Mouse (Mus musculus): ENCODE measurements at regions not wholly inside any gene's neighbourhood (a gene's known extent, or its start where the extent isn't known, plus 50 kb on each side); places are given as distances from the start of the nearest gene placed in this dataset.
A peak's percentile ranks its signal among the peaks of the same experiment; 100 is the strongest.

- Histone ChIP-seq H3K9ac (ENCODE audit: low read length) (no peak overlapping the region), H3K4me2 (no peak overlapping the region), H3K4me1 (ENCODE audit: control insufficient read depth, insufficient read depth, low read length) (no peaks in the 10 kb centered on the region), H3K27me3 (ENCODE audit: control insufficient read depth, insufficient read depth, low read length) (no peaks in the 10 kb centered on the region; the same call in 1 of the 2 replicates), H3K27ac (ENCODE audit: low read depth, low read length) (no peak overlapping the region), H3K36me3 (ENCODE audit: control insufficient read depth, insufficient read depth, low read length) (no peaks in the 10 kb centered on the region), H3K4me3 (ENCODE audit: low read depth, low read length) (no peak overlapping the region), H3K9me3 (ENCODE audit: control insufficient read depth, low read length) (no peaks in the 10 kb centered on the region)
- ATAC-seq (ENCODE audit: low FRiP score): no peak
- DNase-seq (ENCODE audit: low spot score, missing footprints): peak; percentile 59
- WGBS: 61% methylated on average over 1 of the region's 1 CpGs
Measured at GRCm38 (mm10) chr13:59934093-59934492, 111.1 kb upstream of the Tut7 start.

GRCm38 (mm10) chr13:59927379-59928111 lies 104.6 kb upstream of the Tut7 start:
- Histone ChIP-seq H3K4me2 (no peak overlapping the region), H3K9ac (ENCODE audit: low read length) (no peak overlapping the region)
- DNase-seq (ENCODE audit: low spot score, missing footprints): peak; percentile 75

GRCm38 (mm10) chr13:59925845-59926481 lies 103.0 kb upstream of the Tut7 start:
- Histone ChIP-seq H3K4me3 (ENCODE audit: low read depth, low read length) (no peak overlapping the region), H3K4me2 (no peak overlapping the region), H3K27me3 (ENCODE audit: control insufficient read depth, insufficient read depth, low read length) (no peaks in the 10 kb centered on the region), H3K9me3 (ENCODE audit: control insufficient read depth, low read length) (no peaks in the 10 kb centered on the region), H3K9ac (ENCODE audit: low read length) (no peak overlapping the region), H3K4me1 (ENCODE audit: control insufficient read depth, insufficient read depth, low read length) (no peaks in the 10 kb centered on the region), H3K27ac (ENCODE audit: low read depth, low read length) (no peak overlapping the region), H3K36me3 (ENCODE audit: control insufficient read depth, insufficient read depth, low read length) (no peaks in the 10 kb centered on the region)
- 78% methylated on average over 9 of the region's 9 CpGs for WGBS
- ATAC-seq (ENCODE audit: low FRiP score): no peak
- peak; percentile 57 for DNase-seq (ENCODE audit: low spot score, missing footprints)

More at GRCm38 (mm10) chr13:59927379-59928111, 104.6 kb upstream of the Tut7 start:
- H3K27ac ChIP-seq (ENCODE audit: low read depth, low read length): no peak overlapping the region
- 69% methylated on average over 12 of the region's 12 CpGs for WGBS
- H3K36me3 ChIP-seq (ENCODE audit: control insufficient read depth, insufficient read depth, low read length): no peaks in the 10 kb centered on the region
- H3K4me3 ChIP-seq (ENCODE audit: low read depth, low read length): no peak overlapping the region
- peak; percentile 40; the same call in 1 of the 2 replicates for ATAC-seq (ENCODE audit: low FRiP score)
- H3K9me3 ChIP-seq (ENCODE audit: control insufficient read depth, low read length): no peaks in the 10 kb centered on the region
- no peaks in the 10 kb centered on the region for H3K4me1 ChIP-seq (ENCODE audit: control insufficient read depth, insufficient read depth, low read length)
- no peaks in the 10 kb centered on the region for H3K27me3 ChIP-seq (ENCODE audit: control insufficient read depth, insufficient read depth, low read length)

GRCm38 (mm10) chr13:59917185-59917584 lies 94.2 kb upstream of the Tut7 start:
- H3K4me3 ChIP-seq (ENCODE audit: low read depth, low read length): no peak overlapping the region
- H3K36me3 ChIP-seq (ENCODE audit: control insufficient read depth, insufficient read depth, low read length): no peaks in the 10 kb centered on the region
- H3K9ac ChIP-seq (ENCODE audit: low read length): no peak overlapping the region
- 94% methylated on average over 5 of the region's 5 CpGs for WGBS
- H3K4me2 ChIP-seq: no peak overlapping the region
- peak; percentile 35 for DNase-seq (ENCODE audit: low spot score, missing footprints)
- no peak for ATAC-seq (ENCODE audit: low FRiP score)
- no peaks in the 10 kb centered on the region for H3K9me3 ChIP-seq (ENCODE audit: control insufficient read depth, low read length)
- no peaks in the 10 kb centered on the region for H3K27me3 ChIP-seq (ENCODE audit: control insufficient read depth, insufficient read depth, low read length)
- no peaks in the 10 kb centered on the region for H3K4me1 ChIP-seq (ENCODE audit: control insufficient read depth, insufficient read depth, low read length)
- H3K27ac ChIP-seq (ENCODE audit: low read depth, low read length): no peak overlapping the region

GRCm38 (mm10) chr13:59916166-59917044 lies 93.5 kb upstream of the Tut7 start:
- H3K27ac ChIP-seq (ENCODE audit: low read depth, low read length): no peak overlapping the region
- DNase-seq (ENCODE audit: low spot score, missing footprints): peak; percentile 10
- no peak overlapping the region for H3K4me2 ChIP-seq
- H3K36me3 ChIP-seq (ENCODE audit: control insufficient read depth, insufficient read depth, low read length): no peaks in the 10 kb centered on the region
- WGBS: 88% methylated on average over 22 of the region's 22 CpGs
- no peaks in the 10 kb centered on the region for H3K9me3 ChIP-seq (ENCODE audit: control insufficient read depth, low read length)
- H3K27me3 ChIP-seq (ENCODE audit: control insufficient read depth, insufficient read depth, low read length): no peaks in the 10 kb centered on the region
- no peak overlapping the region for H3K4me3 ChIP-seq (ENCODE audit: low read depth, low read length)
- H3K9ac ChIP-seq (ENCODE audit: low read length): no peak overlapping the region
- H3K4me1 ChIP-seq (ENCODE audit: control insufficient read depth, insufficient read depth, low read length): no peaks in the 10 kb centered on the region
- no peak for ATAC-seq (ENCODE audit: low FRiP score)

GRCm38 (mm10) chr13:59915734-59916133 lies 92.8 kb upstream of the Tut7 start:
- 85% methylated on average over 7 of the region's 7 CpGs for WGBS
- no peak overlapping the region for H3K4me2 ChIP-seq
- no peak overlapping the region for H3K9ac ChIP-seq (ENCODE audit: low read length)
- no peaks in the 10 kb centered on the region for H3K27me3 ChIP-seq (ENCODE audit: control insufficient read depth, insufficient read depth, low read length)
- no peaks in the 10 kb centered on the region for H3K9me3 ChIP-seq (ENCODE audit: control insufficient read depth, low read length)
- peaks cover 2% of the 10 kb centered on the region; the same call in 1 of the 2 replicates for H3K4me1 ChIP-seq (ENCODE audit: control insufficient read depth, insufficient read depth, low read length)
- H3K36me3 ChIP-seq (ENCODE audit: control insufficient read depth, insufficient read depth, low read length): no peaks in the 10 kb centered on the region
- no peak overlapping the region for H3K4me3 ChIP-seq (ENCODE audit: low read depth, low read length)
- ATAC-seq (ENCODE audit: low FRiP score) (no peak), DNase-seq (ENCODE audit: low spot score, missing footprints) (peak; percentile 64)
- H3K27ac ChIP-seq (ENCODE audit: low read depth, low read length): no peak overlapping the region

GRCm38 (mm10) chr13:59910179-59911071 lies 87.5 kb upstream of the Tut7 start:
- Histone ChIP-seq H3K4me3 (ENCODE audit: low read depth, low read length) (no peak overlapping the region), H3K9ac (ENCODE audit: low read length) (no peak overlapping the region), H3K9me3 (ENCODE audit: control insufficient read depth, low read length) (no peaks in the 10 kb centered on the region; the same call in 1 of the 2 replicates), H3K36me3 (ENCODE audit: control insufficient read depth, insufficient read depth, low read length) (no peaks in the 10 kb centered on the region), H3K4me2 (no peak overlapping the region), H3K4me1 (ENCODE audit: control insufficient read depth, insufficient read depth, low read length) (peaks cover 8% of the 10 kb centered on the region), H3K27ac (ENCODE audit: low read depth, low read length) (peak overlapping the region; percentile 21; the same call in 1 of the 2 replicates), H3K27me3 (ENCODE audit: control insufficient read depth, insufficient read depth, low read length) (no peaks in the 10 kb centered on the region)
- 13% methylated on average over 8 of the region's 8 CpGs for WGBS
- peak; percentile 82 for DNase-seq (ENCODE audit: low spot score, missing footprints)
- 0 out of 2 replicates have a peak, but pooled peaks have one; percentile 30 for ATAC-seq (ENCODE audit: low FRiP score)

GRCm38 (mm10) chr13:59909400-59909799 lies 86.5 kb upstream of the Tut7 start:
- H3K27me3 ChIP-seq (ENCODE audit: control insufficient read depth, insufficient read depth, low read length): no peaks in the 10 kb centered on the region
- 90% methylated on average over 4 of the region's 4 CpGs for WGBS
- no peaks in the 10 kb centered on the region; the same call in 1 of the 2 replicates for H3K9me3 ChIP-seq (ENCODE audit: control insufficient read depth, low read length)
- DNase-seq (ENCODE audit: low spot score, missing footprints): peak; percentile 57
- H3K27ac ChIP-seq (ENCODE audit: low read depth, low read length): no peak overlapping the region
- ATAC-seq (ENCODE audit: low FRiP score): no peak
- H3K36me3 ChIP-seq (ENCODE audit: control insufficient read depth, insufficient read depth, low read length): no peaks in the 10 kb centered on the region
- peaks cover 10% of the 10 kb centered on the region for H3K4me1 ChIP-seq (ENCODE audit: control insufficient read depth, insufficient read depth, low read length)
- no peak overlapping the region for H3K4me3 ChIP-seq (ENCODE audit: low read depth, low read length)
- H3K9ac ChIP-seq (ENCODE audit: low read length): no peak overlapping the region
- H3K4me2 ChIP-seq: no peak overlapping the region
